Mouse (Mus musculus): ENCODE results near the gene Fbxo11.
"Not testable (repeated sequence)": the region's sequence is repeated elsewhere in the genome, so short reads cannot be mapped to it uniquely, and the experiment has no call there.

Fbxo11 gene

DNA sequence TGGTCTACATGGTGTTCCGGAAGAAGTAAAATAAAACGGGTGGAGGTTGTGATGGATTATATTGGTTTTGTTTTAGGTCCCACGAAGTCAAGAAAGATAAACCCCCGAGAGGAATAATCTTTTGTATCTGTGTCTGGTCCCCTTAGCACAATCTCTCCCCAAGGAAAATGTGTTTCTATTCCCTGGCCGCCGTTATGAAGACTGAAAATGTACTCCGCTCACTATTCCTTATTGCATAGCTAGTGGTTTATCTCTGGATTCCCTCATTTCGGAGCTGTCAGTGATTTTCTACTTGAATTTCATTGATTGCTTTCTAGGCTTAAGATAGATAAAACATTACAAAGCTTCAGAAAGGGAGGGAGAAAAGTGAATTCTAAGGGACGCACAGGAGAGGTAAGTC lies 1.7 kb upstream of the Fbxo11 start:
- no peak for DNase-seq

GRCm38 (mm10) chr17:88065801-88066646 lies 933 bp upstream of the Fbxo11 start:
- peak; percentile 85 for DNase-seq

GRCm38 (mm10) chr17:88064347-88065030 lies 602 bp downstream of the Fbxo11 start:
- DNase-seq, result peak; percentile 59

DNA sequence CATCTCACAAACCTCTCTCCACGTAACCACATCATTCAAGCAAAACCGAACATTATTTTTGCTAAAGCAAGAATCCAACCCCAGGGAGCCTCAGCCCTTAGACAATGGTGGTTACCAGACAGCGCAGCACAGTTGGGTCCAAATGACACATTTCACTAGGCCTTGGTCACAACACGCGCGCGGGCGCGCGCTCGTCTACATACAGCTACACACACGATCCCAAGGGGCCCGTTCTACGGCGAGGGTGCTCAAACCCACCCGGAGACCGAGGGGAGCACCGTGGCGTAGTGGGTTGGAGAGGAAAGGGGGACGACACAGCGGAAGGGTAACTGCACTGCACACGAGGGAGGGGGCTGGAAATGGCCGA lies 1.1 kb downstream of the Fbxo11 start:
- DNase-seq, result peak; percentile 64

- no peak for DNase-seq
Measured at GRCm38 (mm10) chr17:88062860-88063580, 2.1 kb downstream of the Fbxo11 start.

GRCm38 (mm10) chr17:88061942-88062341 lies 3.1 kb downstream of the Fbxo11 start:
- no peak for DNase-seq

GRCm38 (mm10) chr17:88058280-88058679 lies 6.8 kb downstream of the Fbxo11 start:
- DNase-seq, result no peak

GRCm38 (mm10) chr17:88057846-88058245 lies 7.2 kb downstream of the Fbxo11 start:
- no peak for DNase-seq

- DNase-seq, result no peak
Measured at GRCm38 (mm10) chr17:88051679-88052078, 13.4 kb downstream of the Fbxo11 start.

DNA sequence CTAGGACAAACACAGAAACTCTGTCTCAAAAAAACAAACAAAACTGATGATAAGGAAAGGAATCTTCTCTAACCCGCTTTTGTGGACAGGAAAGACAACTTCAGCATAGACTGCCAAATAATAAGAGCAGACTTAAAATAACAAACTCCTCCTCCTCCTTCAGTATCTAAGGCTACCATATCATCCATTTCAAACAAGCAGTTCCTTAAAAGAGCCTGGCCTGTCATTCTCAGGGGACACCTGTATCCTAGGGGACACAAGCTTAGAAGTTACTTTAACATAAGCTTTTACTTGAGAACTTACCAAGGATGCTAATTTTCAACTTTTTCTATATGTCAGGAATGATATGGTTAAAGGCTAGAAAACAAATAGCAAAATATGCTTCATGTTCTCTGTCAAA lies 14.2 kb downstream of the Fbxo11 start:
- DNase-seq, result no peak

DNA sequence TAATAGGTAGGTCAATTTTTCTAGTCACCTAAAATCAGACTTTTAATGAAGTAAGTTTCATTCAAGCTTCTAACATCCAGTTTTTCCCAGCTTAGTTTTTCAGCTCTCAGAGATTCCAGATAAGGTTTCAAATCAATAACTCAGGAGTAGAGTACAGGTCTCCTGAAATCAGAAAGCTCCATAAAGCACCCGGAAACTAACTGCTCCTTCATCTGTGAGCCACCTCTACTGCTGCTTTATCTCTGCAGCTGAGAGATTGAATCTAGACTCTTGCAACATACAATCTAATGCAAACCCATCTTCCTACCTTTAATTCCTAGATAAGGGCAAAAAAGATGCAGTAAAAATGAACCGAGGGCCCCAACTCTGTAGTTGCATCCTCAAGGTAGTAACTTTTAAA lies 14.8 kb downstream of the Fbxo11 start:
- DNase-seq, result no peak

GRCm38 (mm10) chr17:88042099-88043086 lies 22.7 kb downstream of the Fbxo11 start:
- DNase-seq, result no peak

DNA sequence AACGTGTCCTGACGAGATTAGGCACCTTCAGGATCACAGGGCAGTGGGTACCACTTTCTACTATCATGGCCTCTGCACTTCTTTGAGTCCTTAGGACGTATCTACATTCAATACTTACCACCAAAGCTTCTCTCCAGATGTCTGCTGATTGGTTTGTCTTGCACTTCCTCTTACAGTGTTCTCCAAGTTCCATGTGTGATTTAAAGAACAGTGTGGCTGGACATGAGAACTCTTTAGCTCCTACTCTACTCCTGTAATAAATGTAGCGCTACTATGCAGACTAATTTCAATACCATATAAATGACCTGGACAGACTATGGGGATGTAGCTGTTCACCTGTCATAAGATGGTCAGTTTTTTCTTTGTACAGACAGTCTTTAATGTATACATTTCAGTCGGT lies 24.3 kb downstream of the Fbxo11 start:
- DNase-seq, result no peak

- DNase-seq, result no peak
Measured at GRCm38 (mm10) chr17:88034418-88034817, 30.7 kb downstream of the Fbxo11 start.

- DNase-seq, result no peak
Measured at GRCm38 (mm10) chr17:88031755-88032154, 33.3 kb downstream of the Fbxo11 start.

- DNase-seq, result no peak
Measured at GRCm38 (mm10) chr17:88029194-88029970, 35.7 kb downstream of the Fbxo11 start.

DNA sequence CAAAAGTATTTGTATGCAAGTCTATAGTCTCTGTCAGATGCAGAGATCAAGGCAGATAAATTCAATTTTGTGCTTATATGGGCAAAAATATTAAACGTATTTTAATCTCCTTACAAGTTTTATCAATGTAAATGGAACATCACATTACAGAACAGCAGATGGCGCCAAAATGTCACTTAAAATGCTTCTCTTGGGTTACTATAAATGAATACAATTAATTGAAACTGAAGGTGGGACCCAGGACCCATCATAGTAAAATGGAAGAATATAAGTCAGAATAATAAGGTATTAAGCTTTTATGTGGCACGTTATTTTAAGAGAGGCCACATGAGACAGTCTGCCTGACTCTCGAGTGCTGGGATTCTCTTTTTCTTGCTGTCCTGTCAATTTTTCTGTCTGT lies 39.9 kb downstream of the Fbxo11 start:
- peak; percentile 64 for DNase-seq

- DNase-seq, result no peak
Measured at GRCm38 (mm10) chr17:88023924-88024323, 41.2 kb downstream of the Fbxo11 start.

DNA sequence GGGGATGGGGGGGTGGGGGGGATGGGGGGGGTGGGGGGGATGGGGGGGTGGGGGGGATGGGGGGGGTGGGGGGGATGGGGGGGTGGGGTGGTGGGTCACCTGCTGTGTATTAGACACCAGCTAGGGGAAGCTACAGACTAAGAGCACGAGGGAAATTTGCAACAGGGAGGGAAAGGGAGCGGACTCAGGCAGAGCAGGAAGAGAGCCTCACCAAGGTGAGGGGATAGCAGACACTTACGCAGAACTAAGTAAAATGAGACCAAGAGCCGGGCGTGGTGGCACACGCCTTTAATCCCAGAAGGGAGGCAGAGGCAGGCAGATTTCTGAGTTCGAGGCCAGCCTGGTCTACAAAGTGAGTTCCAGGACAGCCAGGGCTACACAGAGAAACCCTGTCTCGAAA lies 49.1 kb downstream of the Fbxo11 start:
- not testable (repeated sequence) for DNase-seq

DNA sequence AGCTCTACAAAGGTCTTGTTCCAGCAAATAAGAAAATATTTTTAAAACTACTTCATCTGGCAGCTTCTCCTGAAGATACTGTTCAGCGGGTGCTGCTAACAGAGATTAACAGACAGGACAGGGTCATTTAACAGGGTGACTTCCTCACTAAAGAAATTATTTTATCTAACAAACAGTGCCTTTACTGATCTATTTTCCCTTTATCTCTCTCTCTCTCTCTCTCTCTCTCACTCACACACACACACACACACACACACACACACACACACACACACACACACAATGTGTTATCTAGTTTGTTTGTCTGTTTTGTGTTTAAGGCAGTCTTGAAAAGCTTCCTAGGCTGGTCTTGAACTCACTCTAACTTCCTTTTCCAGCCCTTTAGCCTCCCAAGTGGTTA lies 50.6 kb downstream of the Fbxo11 start:
- no peak for DNase-seq

- no peak for DNase-seq
Measured at GRCm38 (mm10) chr17:88006956-88007355, 58.1 kb downstream of the Fbxo11 start.

GRCm38 (mm10) chr17:88004892-88005291 lies 60.2 kb downstream of the Fbxo11 start:
- no peak for DNase-seq
